Comparison of ENCODE assay signal across 15 mouse cellular contexts in genomic region chr10:85320971-85321370, GRCm38 (mm10).
A peak's percentile ranks its signal among the peaks of the same experiment; 100 is the strongest.
DNase-seq lines count a peak whose midpoint lies in the region; ATAC-seq and TF ChIP-seq lines count a peak whose summit lies in the region.
"Had no signal": no experiment of that assay in that cellular context is flagged by ENCODE, and none has a peak within 500 bp of the region (broad histone marks: within the 10 kb centered on the region; RNA-seq: fewer than 3 reads in every experiment).

No protein-coding gene starts in this region.

- DNase-seq in adrenal gland, postnatal 25 days, result peak; percentile 3
- DNase-seq in adrenal gland, adult (ENCODE audit: inconsistent age in 2 of 2, low spot score in 1 of 2), result no peak
- DNase-seq in kidney, postnatal 14 days, result peak; percentile 17
- no peak for DNase-seq in kidney, adult 2 months
- peak; percentile 34 for DNase-seq in gastrocnemius, adult 18-20 months (ENCODE audit: low spot score)
- DNase-seq in heart, postnatal 10 days, result peak; percentile 44 to 67
- no peak for DNase-seq in urinary bladder, postnatal 10 days (ENCODE audit: low spot score)
- no peak for DNase-seq in stomach, postnatal 0 days (ENCODE audit: low spot score)
- DNase-seq: layer of hippocampus, adult 9-11 months; thymus, postnatal 14 days had no signal

- H3K27ac ChIP-seq in kidney, adult 2 months (ENCODE audit: insufficient read depth, low read depth, low read length), result no peak overlapping the region
- no peak overlapping the region for H3K27ac ChIP-seq in stomach, postnatal 0 days (replicated peaks)
- H3K27ac ChIP-seq: macrophage; midbrain, embryonic 13.5 days had no signal

- intact Hi-C loops in heart, postnatal 10 days (cut with DNase I), result no loop called here

- TF ChIP-seq CTCF in kidney, adult 2 months (conservative IDR thresholded peaks at IDR 0.05; ENCODE audit: insufficient read depth, insufficient read length, low read depth, low read length), result no peak
- TF ChIP-seq CTCF in stomach, postnatal 0 days (IDR thresholded peaks at IDR 0.05; ENCODE audit: low read depth), result no peak

- ATAC-seq in stomach, postnatal 0 days (ENCODE audit: low FRiP score, low TSS enrichment), result no peak
- ATAC-seq: activated CD4-positive, CD25-positive, alpha-beta regulatory T cell, adult 4 months; forebrain, embryonic 14.5 days; inflammation-experienced regulatory T-cells, adult 6 months; midbrain, embryonic 13.5 days had no signal

- no peak overlapping the region for H3K4me2 ChIP-seq in stomach, postnatal 0 days (replicated peaks; ENCODE audit: low read depth)
- H3K4me2 ChIP-seq: midbrain, embryonic 13.5 days had no signal

- no peaks in the 10 kb centered on the region for H3K27me3 ChIP-seq in kidney, adult 2 months (replicated peaks; ENCODE audit: control insufficient read depth, insufficient read depth, low read length)
- H3K27me3 ChIP-seq in stomach, postnatal 0 days (ENCODE audit: control insufficient read depth, insufficient read depth, low read length), result no peaks in the 10 kb centered on the region
- H3K27me3 ChIP-seq: midbrain, embryonic 13.5 days had no signal

- H3K4me1 ChIP-seq in kidney, adult 2 months (ENCODE audit: control insufficient read depth, insufficient read depth, low read length), result no peaks in the 10 kb centered on the region
- no peaks in the 10 kb centered on the region for H3K4me1 ChIP-seq in stomach, postnatal 0 days (replicated peaks; ENCODE audit: control insufficient read depth, insufficient read depth)
- H3K4me1 ChIP-seq: midbrain, embryonic 13.5 days had no signal

- TF ChIP-seq POLR2A in kidney, adult 2 months (IDR thresholded peaks at IDR 0.05; ENCODE audit: low read depth, low read length), result no peak

- H3K9me3 ChIP-seq in stomach, postnatal 0 days (ENCODE audit: control insufficient read depth, low read length), result no peaks in the 10 kb centered on the region
- H3K9me3 ChIP-seq: midbrain, embryonic 13.5 days had no signal

- no peak for TF ChIP-seq EP300 in stomach, postnatal 0 days (optimal IDR thresholded peaks at IDR 0.05)

- H3K36me3 ChIP-seq in kidney, adult 2 months (ENCODE audit: control insufficient read depth, insufficient read depth, low read length), result no peaks in the 10 kb centered on the region
- H3K36me3 ChIP-seq in stomach, postnatal 0 days (ENCODE audit: control insufficient read depth, insufficient read depth, low read length), result no peaks in the 10 kb centered on the region
- H3K36me3 ChIP-seq: midbrain, embryonic 13.5 days had no signal

- no peak overlapping the region for H3K4me3 ChIP-seq in kidney, adult 2 months (ENCODE audit: insufficient read depth, low read depth, low read length)
- H3K4me3 ChIP-seq in stomach, postnatal 0 days (ENCODE audit: low read depth, low read length), result no peak overlapping the region
- H3K4me3 ChIP-seq: midbrain, embryonic 13.5 days had no signal

- no peak overlapping the region for H3K9ac ChIP-seq in stomach, postnatal 0 days (ENCODE audit: low read length)
- H3K9ac ChIP-seq: midbrain, embryonic 13.5 days had no signal

- 71% methylated on average over 1 of the region's 1 CpGs for WGBS in kidney, adult 2 months
- WGBS in stomach, postnatal 0 days, result 42% methylated on average over 1 of the region's 1 CpGs

Comparison
In these comparisons a context has a peak if more than half of its experiments do, and no peak if none do; other contexts are left out.
1. DNase-seq: peak in adrenal gland, postnatal 25 days (single experiment), kidney, postnatal 14 days (single experiment), gastrocnemius, adult 18-20 months (single experiment) and heart, postnatal 10 days (2 of 2); none in adrenal gland, adult (0 of 2), kidney, adult 2 months (single experiment), urinary bladder, postnatal 10 days (single experiment) and stomach, postnatal 0 days (single experiment).